Mouse (Mus musculus): ENCODE data around the gene Olfr1177-ps.

Gene Olfr1177-ps

GRCm38 (mm10) chr2:88346392-88346791 lies at the start of gene Olfr1177-ps:
TSS of gene Olfr1177-ps (minus strand) at chr2:88346492.
- DNase-seq (ENCODE audit: low spot score), result no peak

- DNase-seq (ENCODE audit: low spot score), result no peak
Observed at GRCm38 (mm10) chr2:88386762-88387161, 40.5 kb upstream of the Olfr1177-ps start, which contains the start of gene Olfr1178. TSS of gene Olfr1178 (plus strand) at chr2:88387062.

DNA sequence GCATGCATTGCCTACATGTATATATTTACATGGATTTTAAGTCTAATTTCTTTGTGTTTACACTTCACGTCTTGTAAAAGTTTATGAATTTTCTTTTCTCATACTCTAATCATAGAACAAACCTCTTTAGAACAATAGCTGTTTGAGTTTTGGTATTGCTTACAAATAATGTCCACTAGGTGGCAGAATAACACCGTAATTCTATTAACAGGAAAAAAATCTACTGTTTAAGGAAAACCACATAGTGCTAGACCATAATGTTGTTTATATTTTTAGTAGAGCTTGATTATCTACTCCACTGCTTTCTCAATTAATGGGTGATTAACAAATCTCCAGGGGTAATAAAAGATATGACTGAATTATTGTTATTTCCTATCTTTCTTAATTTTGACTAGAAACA lies 10.0 kb upstream of the Olfr1177-ps start:
- DNase-seq (ENCODE audit: low spot score), result no peak

DNA sequence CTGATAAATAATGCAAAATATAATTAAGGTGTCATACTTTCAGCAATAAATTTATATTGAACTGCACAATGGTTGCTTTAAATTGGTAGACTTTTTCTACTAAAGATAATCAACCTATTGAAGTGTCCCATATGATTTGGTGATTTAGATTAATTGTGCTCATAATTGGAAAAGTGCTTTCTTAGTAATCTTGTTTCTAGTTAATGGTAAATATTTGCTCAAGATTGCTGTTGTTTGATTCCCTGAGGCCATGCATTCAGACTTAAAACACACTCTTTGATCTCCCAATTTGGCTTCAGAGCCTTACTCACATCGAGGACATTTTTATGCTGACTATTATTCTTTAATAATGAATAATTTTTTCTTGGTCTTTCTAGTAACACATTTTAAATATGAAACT lies 9.9 kb downstream of the Olfr1177-ps start, which contains the start of gene Olfr1176:
Gene Olfr1176, plus strand, starts transcription at position 301 of the 400 bp plus-strand sequence.
- no peak for DNase-seq (ENCODE audit: low spot score)

GRCm38 (mm10) chr2:88327115-88327514 lies 19.2 kb downstream of the Olfr1177-ps start, which contains the start of gene Olfr1175-ps:
TSS of gene Olfr1175-ps (minus strand) at chr2:88327215.
- DNase-seq (ENCODE audit: low spot score), result no peak

GRCm38 (mm10) chr2:88315035-88315434 lies 31.3 kb downstream of the Olfr1177-ps start, which contains the start of gene Olfr1174-ps:
TSS of gene Olfr1174-ps (minus strand) at chr2:88315135.
- no peak for DNase-seq (ENCODE audit: low spot score)
